ENCODE assay signal across 10 mouse cellular contexts in genomic region chr11:52261937-52262336, GRCm38 (mm10). TPM values are rescaled to one million over a fixed set of nuclear protein-coding genes. Genes with fewer than 3 reads are reported as not detected.
A peak's percentile ranks its signal among the peaks of the same experiment; 100 is the strongest.
DNase-seq lines count a peak whose midpoint lies in the region; ATAC-seq and TF ChIP-seq lines count a peak whose summit lies in the region.
"Had no signal": no experiment of that assay in that cellular context is flagged by ENCODE, and none has a peak within 500 bp of the region (broad histone marks: within the 10 kb centered on the region; RNA-seq: fewer than 3 reads in every experiment).

No protein-coding gene starts in this region.

- peak; percentile 61 for DNase-seq in kidney, adult 2 months
- DNase-seq in G1E (ENCODE audit: low spot score): peak; percentile 26
- peak; percentile 18 for DNase-seq in c-Kit-positive CD71-positive TER-119-positive erythroid progenitor cells, embryonic 14.5 days (ENCODE audit: low spot score)
- DNase-seq in kidney, postnatal 10 days: peak; percentile 80
- peak; percentile 26 for DNase-seq in skeletal muscle tissue, adult 2 months (ENCODE audit: low read depth, low spot score)
- no peak for DNase-seq in right cerebral cortex, postnatal 25 days
- DNase-seq in cerebellum, adult 8-10 months: no peak

- no peaks in the 10 kb centered on the region for H3K36me3 ChIP-seq in kidney, adult 2 months (ENCODE audit: control insufficient read depth, insufficient read depth, low read length)
- peaks cover 25% of the 10 kb centered on the region for H3K36me3 ChIP-seq in kidney, embryonic 15.5 days
- H3K36me3 ChIP-seq in G1E (replicated peaks): no peaks in the 10 kb centered on the region

- no peak overlapping the region for H3K4me3 ChIP-seq in kidney, adult 2 months (ENCODE audit: insufficient read depth, low read depth, low read length)
- H3K4me3 ChIP-seq in kidney, embryonic 15.5 days (replicated peaks): no peak overlapping the region
- no peak overlapping the region for H3K4me3 ChIP-seq in G1E (ENCODE audit: low read depth, low read length)
- H3K4me3 ChIP-seq: erythroblast, embryonic 14.5 days had no signal

- no peak overlapping the region for H3K27ac ChIP-seq in kidney, adult 2 months (ENCODE audit: insufficient read depth, low read depth, low read length)
- no peak overlapping the region for H3K27ac ChIP-seq in kidney, embryonic 15.5 days
- H3K27ac ChIP-seq: macrophage had no signal

- ATAC-seq in kidney, embryonic 15.5 days (replicated peaks; ENCODE audit: low FRiP score): no peak
- no peak for ATAC-seq in G1E (ENCODE audit: extremely low read depth, insufficient number of reproducible peaks, low FRiP score, poor library complexity, severe bottlenecking)

- H3K4me2 ChIP-seq in kidney, embryonic 15.5 days: no peak overlapping the region

- no peaks in the 10 kb centered on the region for H3K4me1 ChIP-seq in kidney, adult 2 months (ENCODE audit: control insufficient read depth, insufficient read depth, low read length)
- peaks cover 9% of the 10 kb centered on the region; the same call in 1 of the 2 replicates for H3K4me1 ChIP-seq in kidney, embryonic 15.5 days
- peaks cover 4% of the 10 kb centered on the region; the same call in 1 of the 2 replicates for H3K4me1 ChIP-seq in G1E (ENCODE audit: insufficient read depth, low read depth, low read length)

- H3K9me3 ChIP-seq in kidney, embryonic 15.5 days (replicated peaks): no peaks in the 10 kb centered on the region
- H3K9me3 ChIP-seq in G1E (replicated peaks): no peaks in the 10 kb centered on the region

- peak; percentile 71 for TF ChIP-seq CTCF in kidney, adult 2 months (conservative IDR thresholded peaks at IDR 0.05; ENCODE audit: insufficient read depth, insufficient read length, low read depth, low read length)
- no peak for TF ChIP-seq CTCF in G1E (IDR thresholded peaks at IDR 0.05; ENCODE audit: low read depth, low read length)

- 54% methylated on average over 5 of the region's 5 CpGs for WGBS in kidney, adult 2 months
- 61% methylated on average over 5 of the region's 5 CpGs for WGBS in kidney, embryonic 15.5 days

- H3K27me3 ChIP-seq in kidney, adult 2 months (replicated peaks; ENCODE audit: control insufficient read depth, insufficient read depth, low read length): no peaks in the 10 kb centered on the region
- no peaks in the 10 kb centered on the region for H3K27me3 ChIP-seq in kidney, embryonic 15.5 days
- H3K27me3 ChIP-seq in G1E (ENCODE audit: insufficient read depth, low read length): peaks cover 25% of the 10 kb centered on the region; the same call in 1 of the 2 replicates

- no peak for TF ChIP-seq POLR2A in kidney, adult 2 months (IDR thresholded peaks at IDR 0.05; ENCODE audit: low read depth, low read length)

- H3K9ac ChIP-seq in kidney, embryonic 15.5 days: no peak overlapping the region

RNA-seq across cellular contexts. Expression of gene Tcf7, which starts 20.9 kb away (rescaled TPM):
- polyA plus RNA-seq in kidney, adult 2 months (2012; rRNA removed): 2.1 and 13.2 TPM in 2 replicates
- polyA plus RNA-seq in kidney, embryonic 15.5 days (2015; fragmentation: Nextera tagmentation; extraction: Ambion mirVana): 15.4 and 15.5 TPM in 2 replicates
- total RNA-seq in G1E (2014; fragmentation: Nextera tagmentation) (not detected in 2 replicates), G1E (2017) (not detected in 2 replicates)
- polyA plus RNA-seq in G1E (2012): not detected in 2 replicates

RNA-seq across cellular contexts. Expression of gene Skp1a, which starts 30.1 kb away (rescaled TPM):
- 34.4 and 68.9 TPM in 2 replicates for polyA plus RNA-seq in kidney, adult 2 months (2012; rRNA removed)
- polyA plus RNA-seq in kidney, embryonic 15.5 days (2015; fragmentation: Nextera tagmentation; extraction: Ambion mirVana): 790 and 863 TPM in 2 replicates
- total RNA-seq in G1E (2014; fragmentation: Nextera tagmentation) (119 and 144 TPM in 2 replicates), G1E (2017) (259 and 285 TPM in 2 replicates)
- polyA plus RNA-seq in G1E (2012): 8.1 and 19.9 TPM in 2 replicates

RNA-seq across cellular contexts. Expression of gene Olfr1371, which starts 48.1 kb away (rescaled TPM):
- polyA plus RNA-seq in kidney, adult 2 months (2012; rRNA removed): not detected in 2 replicates
- not detected in 2 replicates for polyA plus RNA-seq in kidney, embryonic 15.5 days (2015; fragmentation: Nextera tagmentation; extraction: Ambion mirVana)
- total RNA-seq in G1E (2014; fragmentation: Nextera tagmentation) (not detected in 2 replicates), G1E (2017) (0.27 TPM in 1 of 2 replicates, not detected in the other)
- polyA plus RNA-seq in G1E (2012): not detected in 2 replicates
- polyA plus RNA-seq: erythroblast, embryonic 14.5 days; macrophage had no signal

Comparison
In these comparisons a context has a peak if more than half of its experiments do, and no peak if none do; other contexts are left out.
1. RNA of gene Skp1a, which starts 30.1 kb away (polyA plus RNA-seq): 790 to 863 TPM in kidney, embryonic 15.5 days; 34.4 to 68.9 TPM in kidney, adult 2 months and 8.1 to 19.9 TPM in G1E; every median in the first group is over 10 times any median in the second.
2. DNase-seq: peak in kidney, adult 2 months (single experiment), G1E (single experiment), c-Kit-positive CD71-positive TER-119-positive erythroid progenitor cells, embryonic 14.5 days (single experiment), kidney, postnatal 10 days (single experiment) and skeletal muscle tissue, adult 2 months (single experiment); none in right cerebral cortex, postnatal 25 days (single experiment) and cerebellum, adult 8-10 months (single experiment).